ENCODE assay signal across 18 mouse cellular contexts in genomic region chr11:43585211-43586005, GRCm38 (mm10). TPM values are rescaled to one million over a fixed set of nuclear protein-coding genes. Genes with fewer than 3 reads are reported as not detected.
DNase-seq lines count a peak whose midpoint lies in the region; TF ChIP-seq lines count a peak whose summit lies in the region.
"Had no signal": no experiment of that assay in that cellular context is flagged by ENCODE, and none has a peak within 500 bp of the region (broad histone marks: within the 10 kb centered on the region; RNA-seq: fewer than 3 reads in every experiment).

No protein-coding gene starts in this region.

- TF ChIP-seq CTCF in layer of hippocampus, adult 2 months (conservative IDR thresholded peaks at IDR 0.05): no peak

- DNase-seq in cerebellum, adult 11-12 months: peak; percentile 16
- DNase-seq in cerebellum, adult 8-10 months: no peak
- no peak for DNase-seq in layer of hippocampus, adult 2 months (ENCODE audit: low spot score in 2 of 2)
- no peak for DNase-seq in layer of hippocampus, adult 9-10 months (ENCODE audit: low spot score)
- DNase-seq in right cerebral cortex, adult 18-20 months: peak; percentile 25
- no peak for DNase-seq in right cerebral cortex, postnatal 4 days
- no peak for DNase-seq in heart, adult 8-10 months (ENCODE audit: low spot score)

- H3K27ac ChIP-seq in layer of hippocampus, adult 2 months: peak overlapping the region; percentile 57; the same call in 1 of the 2 replicates
- H3K27ac ChIP-seq: forebrain, embryonic 10.5 days; heart, embryonic 15.5 days; intestine, embryonic 15.5 days; left cerebral cortex, adult 2 months; neural tube, embryonic 12.5 days had no signal

- no peak overlapping the region for H3K4me3 ChIP-seq in layer of hippocampus, adult 2 months
- H3K4me3 ChIP-seq: forebrain, embryonic 10.5 days; heart, embryonic 15.5 days; intestine, embryonic 15.5 days; left cerebral cortex, adult 2 months; neural tube, embryonic 12.5 days had no signal

RNA-seq across cellular contexts. Expression of gene 4933415A04Rik, which starts 1.4 kb away (rescaled TPM):
- total RNA-seq in layer of hippocampus, adult 2 months (2021): 1 to 10 TPM; 1.9 to 2.4 TPM
- total RNA-seq in heart, adult 8-10 months (2022): under 1 TPM; 0.22 to 0.57 (median 0.48) TPM
- total RNA-seq: megakaryocyte progenitor cell, adult 5-6 weeks had no signal

RNA-seq across cellular contexts. Expression of gene Fabp6, which starts 15.9 kb away (rescaled TPM):
- total RNA-seq in layer of hippocampus, adult 2 months (2021): not detected
- not detected for total RNA-seq in heart, adult 8-10 months (2022)
- total RNA-seq: adrenal gland, adult 2 months; gastrocnemius, adult 8-10 months; heart, adult 18-20 months; heart, postnatal 4 days; left cerebral cortex, adult 2 months; left cerebral cortex, postnatal 4 days; megakaryocyte progenitor cell, adult 5-6 weeks had no signal

RNA-seq across cellular contexts. Expression of gene Ccnjl, which starts 56.8 kb away (rescaled TPM):
- 10 to 100 TPM; 10.8 to 15.5 TPM for total RNA-seq in layer of hippocampus, adult 2 months (2021)
- total RNA-seq in heart, adult 8-10 months (2022): 1 to 10 TPM in 3 of 4 experiments, under 1 TPM in 1; 0.87 to 2.2 (median 1.4) TPM

Comparison
In these comparisons a context has a peak if more than half of its experiments do, and no peak if none do; other contexts are left out.
1. DNase-seq: peak in cerebellum, adult 11-12 months (single experiment) and right cerebral cortex, adult 18-20 months (single experiment); none in cerebellum, adult 8-10 months (single experiment), layer of hippocampus, adult 2 months (0 of 2), layer of hippocampus, adult 9-10 months (single experiment), right cerebral cortex, postnatal 4 days (single experiment) and heart, adult 8-10 months (single experiment).